Mouse (Mus musculus) thymus, adult 2 months (tissue): ENCODE data around the gene Tm9sf2. TPM values are rescaled to one million over a fixed set of nuclear protein-coding genes. Genes with fewer than 3 reads are reported as not detected.

Source experiments
- DNase-seq: peaks from one replicate; pipeline ENCODE4 v3.0.0; 2021
- H3K27ac ChIP-seq: fragments of 200-500 bp; 2 replicates; pipeline ENCODE4 v1.5.1; 2012; ENCODE audit warnings: low read length, control low read depth; ENCODE audit not compliant: control insufficient read depth, insufficient read depth
- H3K27me3 ChIP-seq: fragments of 200-500 bp; 2 replicates; pipeline ENCODE4 v1.6.1; 2012; ENCODE audit warnings: mild to moderate bottlenecking, low read length, moderate library complexity, mixed read lengths; ENCODE audit not compliant: control insufficient read depth, insufficient read depth
- H3K36me3 ChIP-seq: fragments of 200-500 bp; 2 replicates; pipeline ENCODE4 v1.6.1; 2012; ENCODE audit warnings: mild to moderate bottlenecking, low read length, moderate library complexity; ENCODE audit not compliant: control insufficient read depth, insufficient read depth
- H3K4me1 ChIP-seq: fragments of 200-500 bp; replicated peaks from 2 replicates; pipeline ENCODE4 v1.6.1; 2012; ENCODE audit warnings: low read length; ENCODE audit not compliant: control insufficient read depth, insufficient read depth
- H3K4me3 ChIP-seq: fragments of 200-500 bp; 2 replicates; pipeline ENCODE4 v1.5.1; 2012; ENCODE audit warnings: mild to moderate bottlenecking, low read length, control low read depth, moderate library complexity; ENCODE audit not compliant: control insufficient read depth, insufficient read depth
- CTCF ChIP-seq: fragments of 200-500 bp; IDR thresholded peaks from 2 replicates; pipeline ENCODE4 v1.5.1; 2012; ENCODE audit warnings: mild to moderate bottlenecking, control low read depth, low read length, moderate library complexity, borderline replicate concordance; ENCODE audit not compliant: control insufficient read depth, poor library complexity, insufficient read depth; ENCODE audit errors: extremely low read depth
- POLR2A ChIP-seq: fragments of 200-500 bp; IDR thresholded peaks from 2 replicates; pipeline ENCODE4 v1.6.1; 2012; ENCODE audit warnings: mild to moderate bottlenecking, low read length, control low read depth, moderate library complexity; ENCODE audit not compliant: control insufficient read depth, poor library complexity, insufficient read depth; ENCODE audit errors: extremely low read depth
- WGBS: fragments of 180-500 bp; shearing (Covaris S2); methylation state at CpG from one replicate; pipeline ENCODE4 v1.1.7; 2018; 5-methylcytosine and 5-hydroxymethylcytosine counted together
- polyA plus RNA-seq: library from polyadenylated mRNA; depleted of rRNA; stranded (reverse); fragments of >200 nt; gene quantifications from 2 replicates; pipeline ENCODE4 v1.2.3, GENCODE M21; 2012

The Tm9sf2 gene
- polyA plus RNA-seq, 1 experiment, result 161 TPM

DNA sequence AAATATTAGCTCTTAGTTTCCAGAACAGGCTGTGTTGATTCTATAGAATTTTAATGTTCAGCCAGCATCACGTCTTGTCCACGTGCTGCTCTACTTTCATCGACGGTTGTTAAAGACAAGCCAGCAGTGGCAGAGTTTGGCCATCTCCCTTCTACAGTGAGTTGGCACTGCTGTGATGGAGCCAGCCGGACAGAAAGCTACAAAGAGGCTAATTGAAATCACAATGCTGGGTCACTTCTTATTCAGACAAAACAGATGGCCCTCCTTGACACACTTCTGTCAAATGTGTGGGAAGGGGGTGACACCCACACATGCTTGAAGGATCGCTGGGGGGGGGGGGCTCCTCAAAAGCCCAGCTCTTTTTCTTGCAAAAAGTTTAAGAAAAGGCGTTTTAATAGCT, 62.1 kb downstream of the Tm9sf2 start:
- no peak for TF ChIP-seq CTCF
- no peak for TF ChIP-seq POLR2A
- H3K36me3 ChIP-seq, result no peaks in the 10 kb centered on the region
- DNase-seq, result no peak
- no peak overlapping the region for H3K27ac ChIP-seq
- no peaks in the 10 kb centered on the region for H3K4me1 ChIP-seq
- no peak overlapping the region for H3K4me3 ChIP-seq
- no peaks in the 10 kb centered on the region for H3K27me3 ChIP-seq
- WGBS, result 93% methylated on average over 7 of the region's 7 CpGs

GRCm38 (mm10) chr14:122170202-122170781, 63.5 kb downstream of the Tm9sf2 start:
- TF ChIP-seq POLR2A (no peak), CTCF (no peak)
- Histone ChIP-seq H3K27ac (no peak overlapping the region), H3K36me3 (no peaks in the 10 kb centered on the region), H3K27me3 (no peaks in the 10 kb centered on the region), H3K4me1 (no peaks in the 10 kb centered on the region), H3K4me3 (no peak overlapping the region)
- no peak for DNase-seq
- WGBS, result 87% methylated on average over 7 of the region's 7 CpGs

DNA sequence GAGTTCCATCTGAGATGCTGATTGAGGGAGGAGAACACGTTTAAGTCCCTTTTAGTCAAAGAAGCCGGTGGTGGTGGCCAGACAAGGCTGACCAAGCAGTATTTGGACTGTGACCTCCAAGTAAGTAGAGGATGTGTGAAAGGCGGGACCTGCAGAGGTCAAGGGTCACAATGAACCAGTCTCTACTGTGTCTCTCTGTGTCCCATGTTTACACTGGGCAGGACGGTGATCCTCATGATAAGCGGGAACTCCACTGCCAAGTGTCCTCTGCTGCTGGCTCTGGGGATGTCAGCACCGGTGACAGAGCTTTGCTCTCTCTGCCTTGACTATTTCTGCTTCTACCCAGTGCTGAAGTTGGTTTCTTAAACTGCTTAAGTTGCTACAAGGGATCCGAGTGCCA, 64.2 kb downstream of the Tm9sf2 start:
- no peaks in the 10 kb centered on the region for H3K27me3 ChIP-seq
- H3K4me3 ChIP-seq, result no peak overlapping the region
- no peaks in the 10 kb centered on the region for H3K36me3 ChIP-seq
- no peak for TF ChIP-seq POLR2A
- no peak for TF ChIP-seq CTCF
- H3K4me1 ChIP-seq, result no peaks in the 10 kb centered on the region
- no peak for DNase-seq
- WGBS, result 93% methylated on average over 7 of the region's 7 CpGs
- H3K27ac ChIP-seq, result no peak overlapping the region

GRCm38 (mm10) chr14:122176263-122176798, 69.5 kb downstream of the Tm9sf2 start:
- no peak for DNase-seq
- Histone ChIP-seq H3K36me3 (no peaks in the 10 kb centered on the region), H3K4me3 (no peak overlapping the region), H3K27ac (no peak overlapping the region), H3K27me3 (no peaks in the 10 kb centered on the region), H3K4me1 (0 out of 2 replicates have a peak, but pooled peaks cover 2% of the 10 kb centered on the region)
- TF ChIP-seq CTCF (no peak), POLR2A (no peak)
- WGBS, result 93% methylated on average over 14 of the region's 14 CpGs

GRCm38 (mm10) chr14:122179262-122179661, 72.4 kb downstream of the Tm9sf2 start:
- H3K4me3 ChIP-seq, result no peak overlapping the region
- WGBS, result 96% methylated on average over 16 of the region's 16 CpGs
- 0 out of 2 replicates have a peak, but pooled peaks cover 2% of the 10 kb centered on the region for H3K4me1 ChIP-seq
- H3K36me3 ChIP-seq, result no peaks in the 10 kb centered on the region
- H3K27me3 ChIP-seq, result no peaks in the 10 kb centered on the region
- DNase-seq, result no peak
- TF ChIP-seq CTCF (no peak), POLR2A (no peak)
- H3K27ac ChIP-seq, result no peak overlapping the region

DNA sequence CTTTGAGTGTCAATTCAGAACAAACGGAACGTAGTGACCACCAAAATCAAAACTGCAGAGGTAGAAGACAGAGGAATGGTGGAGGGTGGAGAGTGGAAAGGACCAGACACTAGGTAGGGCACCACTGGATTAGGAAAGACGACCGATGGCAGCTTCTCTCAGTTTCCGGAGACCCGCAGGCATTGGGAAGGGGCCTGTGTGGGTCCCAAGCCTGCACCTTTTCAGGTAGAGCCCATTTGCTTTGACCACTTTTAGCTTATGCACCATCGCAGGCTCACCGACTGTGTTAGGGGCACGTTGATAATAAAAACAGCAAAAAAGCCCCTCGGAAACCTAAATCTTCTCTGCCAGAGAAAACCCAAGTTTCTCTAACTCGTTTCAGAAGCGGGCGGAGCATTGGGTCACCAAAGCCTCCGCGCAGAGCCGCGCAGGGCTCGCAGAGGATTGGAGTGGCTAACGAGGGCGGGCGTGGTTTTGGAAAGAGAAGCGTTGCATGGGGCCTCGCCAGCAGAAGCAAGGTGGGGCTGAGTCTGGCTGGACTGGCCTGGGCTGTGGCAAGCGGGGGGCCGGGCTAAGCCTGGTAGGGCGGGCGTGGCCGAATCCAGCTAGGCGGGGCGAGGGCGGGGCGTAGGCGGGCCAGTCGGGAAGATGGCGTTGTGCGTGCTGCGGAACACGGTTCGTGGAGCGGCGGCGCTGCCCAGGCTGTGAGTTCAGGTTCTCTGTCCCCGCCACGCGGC, 74.4 kb downstream of the Tm9sf2 start, which contains the start of gene Clybl:
Clybl (plus strand) TSS at position 627 of the 737 bp plus-strand sequence.
- peak within 1 kb of the TSS; percentile 81 for H3K4me3 ChIP-seq
- 0 out of 2 replicates have a peak, but pooled peaks cover 2% of the 10 kb centered on the region for H3K4me1 ChIP-seq
- H3K27me3 ChIP-seq, result no peaks in the 10 kb centered on the region

More for the DNA sequence above, 74.4 kb downstream of the Tm9sf2 start, which contains the start of gene Clybl:
- no peaks in the 10 kb centered on the region for H3K36me3 ChIP-seq
- H3K27ac ChIP-seq, result no peak within 1 kb of the TSS
- DNase-seq, result peak; percentile 93
- TF ChIP-seq CTCF (no peak), POLR2A (peak; percentile 42; the same call in 1 of the 2 replicates)
- 9% methylated on average over 45 of the region's 45 CpGs for WGBS
